Mouse (Mus musculus) heart, postnatal 10 days (tissue): ENCODE data around the gene Serpinb12. TPM values are rescaled to one million over a fixed set of nuclear protein-coding genes. Genes with fewer than 3 reads are reported as not detected.
"Not testable (repeated sequence)": the region's sequence is repeated elsewhere in the genome, so short reads cannot be mapped to it uniquely, and the experiment has no call there.

Experiments
- DNase-seq, 2 experiments: peaks; one replicate each; pipeline ENCODE4 v3.0.0; 2021
- intact Hi-C: fragments of 180-260 bp; cut with DNase I; formaldehyde crosslinking; loops from one replicate; pipeline ENCODE4 v1.15.1; 2025
- total RNA-seq, 2 experiments: library from RNA; stranded (reverse); gene quantifications; 2 replicates each; pipeline ENCODE4 v1.2.3; 2021

Serpinb12 gene
- not detected for total RNA-seq

DNA sequence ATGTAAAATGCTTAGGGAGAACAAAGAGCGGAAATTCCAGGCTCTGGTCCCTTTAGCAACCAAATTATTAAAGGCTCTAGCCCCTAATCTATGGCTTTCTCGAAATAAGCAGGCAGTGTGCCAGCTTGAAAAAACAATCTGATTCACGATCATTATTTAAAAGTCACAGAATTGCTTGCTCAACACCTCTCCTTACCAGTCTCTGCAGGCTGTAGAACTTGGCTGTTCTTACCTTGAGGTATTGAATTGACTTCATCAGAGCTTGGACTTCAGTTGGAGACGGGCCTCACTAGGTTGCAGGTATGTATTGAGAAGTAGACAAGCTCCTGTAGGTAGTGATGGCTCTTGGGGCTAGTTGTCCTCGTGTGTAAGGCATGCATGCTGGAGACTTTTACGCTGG lies at the start of gene Serpinb12:
Gene Serpinb12, plus strand, starts transcription at position 185 of the 400 bp plus-strand sequence.
- DNase-seq: no peak
- intact Hi-C loops: no loop called here

DNA sequence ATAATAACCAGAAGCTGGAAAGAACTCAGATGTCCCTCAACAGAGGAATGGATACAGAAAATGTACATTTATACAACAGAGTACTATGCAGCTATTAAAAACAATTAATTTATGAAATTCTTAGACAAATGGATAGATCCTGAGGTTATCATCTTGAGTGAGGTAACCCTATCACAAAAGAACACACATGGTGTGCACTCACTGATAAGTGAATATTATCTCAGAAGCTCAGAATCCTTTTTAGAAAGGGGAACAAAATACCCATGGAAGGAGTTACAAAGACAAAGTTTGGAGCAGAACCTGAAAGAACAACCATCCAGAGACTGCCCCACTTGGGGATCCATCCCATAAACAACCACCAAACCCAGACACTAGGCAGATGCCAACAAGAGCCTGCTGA lies 39.1 kb upstream of the Serpinb12 start:
- DNase-seq, intact Hi-C loops: not testable (repeated sequence)

DNA sequence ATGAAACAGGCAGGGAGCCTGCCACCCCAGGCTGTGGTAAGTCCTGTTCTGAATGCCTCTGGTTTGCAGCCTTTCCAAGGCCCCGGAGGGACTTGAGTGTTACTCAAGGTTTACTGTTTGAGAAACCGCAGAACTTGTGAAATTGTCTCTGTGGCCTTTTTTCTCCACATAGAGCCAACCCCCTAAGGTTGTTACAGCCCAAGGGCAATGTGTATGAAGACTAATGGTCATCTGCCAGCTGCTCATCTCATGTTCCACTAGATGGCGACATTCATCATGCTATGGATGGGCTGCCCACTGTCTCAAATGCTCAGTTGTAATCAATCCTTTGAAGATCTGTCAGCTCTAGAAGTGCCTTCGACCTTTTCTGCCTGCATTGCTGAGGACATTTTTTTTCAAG lies 32.8 kb upstream of the Serpinb12 start:
- DNase-seq: peak; percentile 19 to 24

DNA sequence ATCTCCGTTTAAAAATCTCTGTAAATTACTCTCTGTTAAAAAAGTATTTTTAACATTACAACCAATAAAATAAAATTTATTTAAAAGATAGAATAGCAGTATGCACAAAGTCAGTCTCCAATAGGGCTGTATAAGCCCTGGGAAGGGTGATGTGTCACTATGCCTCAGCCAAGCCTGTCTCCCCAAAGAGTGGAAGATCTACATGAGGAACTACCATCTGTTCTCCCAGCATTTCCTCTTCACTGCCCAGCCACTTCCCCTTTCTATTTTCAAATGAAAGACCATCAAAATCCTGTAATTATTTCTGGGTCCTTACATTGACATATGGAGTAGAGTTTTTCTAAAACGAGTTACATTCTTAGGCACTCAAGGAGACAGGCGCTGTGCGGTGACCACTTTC lies 2.3 kb upstream of the Serpinb12 start:
- intact Hi-C loops: no loop called here
- no peak for DNase-seq

More for the DNA sequence above, 32.8 kb upstream of the Serpinb12 start:
- intact Hi-C loops: loop anchor here (5.0 to 10.0 kb wide), 2 partner anchors 56 to 443 kb away; no protein-coding TSS in a partner anchor

DNA sequence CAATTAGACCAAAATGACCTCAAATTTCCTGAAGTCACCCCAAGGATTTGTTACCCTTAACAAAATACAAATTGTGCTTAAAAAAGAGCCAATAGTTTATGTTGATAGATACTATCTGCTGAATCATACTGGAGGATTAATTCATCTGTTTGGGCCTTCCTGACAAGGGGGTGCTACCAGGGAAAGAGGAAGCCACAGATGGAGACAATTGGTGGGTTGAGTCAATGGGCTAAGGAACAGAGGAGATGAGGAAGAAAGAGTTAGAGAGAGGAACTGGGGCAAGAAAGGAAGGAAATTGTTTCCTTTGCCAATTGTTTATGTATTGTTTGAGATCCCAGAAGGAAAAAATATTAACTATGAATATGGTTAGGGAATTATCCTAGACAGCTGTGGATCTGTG lies 591 bp upstream of the Serpinb12 start:
- no peak for DNase-seq
- intact Hi-C loops: no loop called here

DNA sequence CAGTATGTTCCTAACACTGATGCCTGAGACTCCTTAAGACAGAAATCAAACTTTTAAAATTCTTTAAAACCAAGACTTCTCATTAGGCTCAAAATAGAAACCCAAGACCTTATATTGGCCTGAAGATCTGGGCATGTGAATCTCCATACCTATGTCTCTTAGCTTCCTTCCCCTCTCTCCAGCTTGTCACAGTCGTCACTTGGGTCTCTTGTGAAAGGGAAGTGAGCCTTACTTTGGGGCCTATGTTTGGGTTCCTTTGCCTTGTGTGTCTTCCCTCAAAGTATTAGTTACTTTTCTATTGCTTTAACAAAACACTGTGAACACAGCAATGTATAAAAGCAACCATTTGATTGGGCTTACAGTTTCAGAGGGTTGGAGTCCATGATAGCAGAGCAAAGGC lies 13.0 kb downstream of the Serpinb12 start:
- intact Hi-C loops: no loop called here
- DNase-seq: no peak

DNA sequence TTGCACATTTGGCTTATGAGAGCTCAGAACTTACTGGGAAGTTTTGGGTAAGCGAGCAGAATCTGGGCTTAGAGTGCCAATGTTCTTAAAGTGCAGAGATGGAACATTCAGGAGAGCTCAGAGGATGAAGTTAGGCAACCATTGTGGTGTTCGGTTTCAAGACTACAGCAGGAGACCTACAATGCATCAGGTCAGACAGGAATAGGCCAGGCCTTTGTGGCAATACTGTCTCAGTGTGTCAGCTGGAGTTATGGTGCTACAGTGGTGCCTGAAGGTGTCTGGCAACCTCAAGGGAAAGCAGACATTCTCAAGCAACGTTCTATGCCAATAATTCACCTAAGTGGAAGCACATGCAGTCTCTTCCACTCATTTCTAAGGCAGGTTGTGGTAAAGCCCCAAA lies 25.7 kb downstream of the Serpinb12 start:
- no peak for DNase-seq
- intact Hi-C loops: loop anchor here (5.0 kb wide), 1 partner anchor 58 kb away; no protein-coding TSS in a partner anchor

DNA sequence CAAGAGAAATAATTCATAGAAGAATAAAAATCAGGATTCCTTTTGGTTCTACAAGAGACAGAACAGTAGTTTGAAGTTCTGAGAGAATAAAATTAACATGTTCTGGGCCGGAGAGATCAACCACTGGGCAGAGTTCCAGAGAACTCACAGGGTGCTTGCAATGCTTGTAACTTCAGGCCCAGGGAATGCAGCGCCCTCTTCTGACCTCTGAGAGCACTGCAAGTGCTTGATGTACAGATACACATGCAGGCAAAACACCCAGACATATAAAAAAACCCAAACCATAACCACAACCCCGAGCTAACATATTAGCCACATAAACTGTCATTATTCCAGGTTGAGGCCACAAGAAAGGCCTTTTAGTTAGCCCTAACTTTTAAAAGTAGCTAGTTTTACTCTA lies 26.8 kb downstream of the Serpinb12 start:
- DNase-seq: peak in 1 of 2 experiments; percentile 2
- intact Hi-C loops: no loop called here

DNA sequence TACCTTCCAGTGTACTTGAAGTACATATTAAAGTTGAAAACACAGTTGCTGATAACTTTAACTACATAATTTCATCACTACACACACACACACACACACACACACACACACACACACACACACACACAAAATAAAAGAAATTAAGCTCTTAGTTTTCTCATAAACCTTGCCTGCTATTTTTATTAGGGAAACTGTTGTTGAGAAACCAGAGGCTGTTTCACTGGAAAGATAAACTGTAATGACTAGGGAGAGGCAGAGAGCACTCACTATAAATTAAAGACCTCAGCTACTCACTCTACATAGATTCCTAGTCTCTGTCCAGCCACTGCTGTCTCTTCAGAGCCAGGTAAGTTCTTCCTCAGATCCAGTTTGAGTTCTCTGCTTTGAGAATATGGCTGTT lies 46.4 kb downstream of the Serpinb12 start, which contains the start of gene Serpinb13:
Gene Serpinb13, plus strand, starts transcription at position 301 of the 400 bp plus-strand sequence.
- no peak for DNase-seq
- intact Hi-C loops: no loop called here

DNA sequence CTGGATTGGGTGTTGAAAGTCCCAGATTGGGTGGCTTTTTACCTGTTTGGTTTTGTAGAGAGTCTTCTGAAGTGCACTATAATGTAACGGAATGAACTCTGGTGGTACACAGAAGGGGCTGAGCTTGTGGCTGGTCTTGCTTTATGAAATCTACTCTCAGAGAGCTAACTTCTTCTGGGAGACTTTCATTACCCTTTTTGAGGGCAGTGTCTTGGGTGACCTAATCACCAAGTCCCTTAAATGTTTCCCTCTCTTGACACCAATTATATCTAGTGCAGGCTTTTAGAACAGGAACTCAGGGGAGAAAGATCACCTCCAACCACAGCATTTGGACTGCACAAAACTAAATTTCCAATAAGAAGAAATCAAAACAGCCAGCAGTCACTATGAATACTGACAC lies 48.8 kb downstream of the Serpinb12 start:
- intact Hi-C loops: no loop called here

DNA sequence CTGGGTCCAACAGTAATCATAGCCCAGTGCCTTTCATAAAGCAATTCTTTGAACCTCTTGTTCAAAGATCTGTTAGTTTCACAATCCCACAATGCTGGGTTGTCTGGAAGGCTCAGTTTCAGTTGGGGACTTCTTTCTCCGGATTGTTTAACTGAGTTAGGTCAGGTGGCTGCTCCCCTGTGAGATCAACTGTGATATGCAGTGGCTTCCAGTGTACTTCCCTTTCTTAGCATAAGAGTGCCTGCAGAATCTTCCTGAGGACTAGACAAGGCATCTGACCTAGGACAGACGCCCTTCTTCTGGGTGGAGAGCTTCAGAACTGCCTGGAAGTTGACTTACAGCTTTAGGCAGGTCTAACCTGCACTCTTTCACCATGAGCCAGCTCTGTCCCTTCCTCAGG lies 49.6 kb downstream of the Serpinb12 start:
- DNase-seq: no peak
- intact Hi-C loops: no loop called here

More for the DNA sequence above, 48.8 kb downstream of the Serpinb12 start:
- no peak for DNase-seq

DNA sequence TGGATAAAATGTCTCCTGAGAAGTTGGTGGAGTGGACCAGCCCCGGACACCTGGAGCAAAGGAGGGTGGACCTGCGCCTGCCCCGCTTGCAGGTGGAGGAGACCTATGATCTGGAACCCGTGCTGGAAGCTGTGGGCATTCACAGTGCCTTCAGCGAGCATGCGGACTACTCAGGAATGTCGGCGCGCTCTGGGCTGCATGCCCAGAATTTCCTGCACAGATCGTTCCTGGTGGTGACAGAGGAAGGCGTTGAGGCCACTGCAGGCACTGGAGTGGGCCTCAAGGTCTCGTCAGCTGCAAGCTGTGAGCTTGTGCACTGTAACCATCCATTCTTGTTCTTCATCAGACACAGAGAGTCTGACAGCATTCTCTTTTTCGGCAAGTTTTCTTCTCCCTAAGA lies 66.2 kb downstream of the Serpinb12 start:
- peak; percentile 56 to 59 for DNase-seq
- intact Hi-C loops: no loop called here

DNA sequence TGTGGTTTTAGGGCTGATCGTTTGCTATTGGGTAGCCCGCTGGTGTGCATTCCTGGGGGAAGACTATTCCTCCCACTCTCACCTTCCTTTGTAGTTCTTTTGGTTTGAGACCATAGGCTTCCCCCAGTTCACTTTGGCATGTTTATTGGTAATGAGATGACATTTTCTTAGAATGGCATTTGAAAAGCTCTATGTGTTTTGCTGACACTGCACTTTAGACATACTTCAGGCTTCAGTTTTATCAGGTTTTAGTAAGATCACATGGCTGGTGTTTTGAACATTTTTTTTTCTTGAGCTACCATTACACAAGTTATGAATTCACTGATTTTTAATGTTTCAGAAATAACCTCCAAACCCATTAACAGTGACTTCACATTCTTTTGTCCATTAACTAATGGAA lies 67.5 kb downstream of the Serpinb12 start:
- no peak for DNase-seq
- intact Hi-C loops: no loop called here

DNA sequence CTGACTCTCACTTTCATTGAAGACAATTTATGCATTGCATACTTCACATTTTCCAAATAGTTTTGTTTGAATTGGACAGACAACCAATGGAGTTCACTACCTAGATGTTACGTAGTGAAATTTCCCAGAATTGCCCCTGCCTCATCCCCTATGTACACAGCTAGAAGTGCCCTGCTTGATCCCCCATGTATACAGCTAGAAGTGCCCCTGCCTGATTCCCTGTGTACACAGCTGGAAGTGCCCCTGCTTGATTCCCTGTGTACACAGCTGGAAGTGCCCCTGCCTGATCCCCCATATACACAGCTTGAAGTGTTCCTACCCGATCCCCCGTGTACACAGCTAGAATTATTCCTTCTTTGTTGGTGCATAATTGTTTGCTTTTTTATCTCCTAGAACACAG lies 72.1 kb downstream of the Serpinb12 start:
- DNase-seq: no peak
- intact Hi-C loops: loop anchor here (5.0 kb wide), 1 partner anchor 211 kb away; no protein-coding TSS in a partner anchor

Other genes starting within 250 kb of the Serpinb12 start
- gene Bcl2, start 220.2 kb upstream of the Serpinb12 start, total RNA-seq: 10 to 100 TPM in 1 of 2 experiments, 1 to 10 TPM in 1; 9.1 to 10.2 TPM
- gene Kdsr, start 174.7 kb upstream of the Serpinb12 start, total RNA-seq: 10 to 100 TPM in 1 of 2 experiments, 1 to 10 TPM in 1; 9.0 to 10.2 TPM
- 10 to 100 TPM; 48.5 to 57.3 TPM for gene Vps4b, start 137.7 kb upstream of the Serpinb12 start, total RNA-seq
- not detected for gene Serpinb5, start 73.3 kb upstream of the Serpinb12 start, total RNA-seq
- gene Serpinb13, start 46.5 kb downstream of the Serpinb12 start, total RNA-seq: not detected
- gene Serpinb3a, start 117.9 kb downstream of the Serpinb12 start, total RNA-seq: not detected
- gene Serpinb3d, start 149.1 kb downstream of the Serpinb12 start, total RNA-seq: not detected